Comparison of ENCODE assay signal across 25 mouse cellular contexts in genomic region chr5:144918204-144918603, GRCm38 (mm10). TPM values are rescaled to one million over a fixed set of nuclear protein-coding genes. Genes with fewer than 3 reads are reported as not detected.
DNase-seq lines count a peak whose midpoint lies in the region; ATAC-seq and TF ChIP-seq lines count a peak whose summit lies in the region.
"Had no signal": no experiment of that assay in that cellular context is flagged by ENCODE, and none has a peak within 500 bp of the region (broad histone marks: within the 10 kb centered on the region; RNA-seq: fewer than 3 reads in every experiment).

No protein-coding gene starts in this region.

- H3K4me2 ChIP-seq in lung, embryonic 14.5 days: no peak overlapping the region
- H3K4me2 ChIP-seq in lung, postnatal 0 days (replicated peaks; ENCODE audit: low read depth, low read length): no peak overlapping the region
- no peak overlapping the region for H3K4me2 ChIP-seq in stomach, embryonic 15.5 days
- H3K4me2 ChIP-seq: embryonic facial prominence, embryonic 12.5 days; forebrain, embryonic 13.5 days had no signal

- 66% methylated on average over 8 of the region's 8 CpGs for WGBS in lung, embryonic 14.5 days
- 47% methylated on average over 8 of the region's 8 CpGs for WGBS in lung, postnatal 0 days
- 69% methylated on average over 8 of the region's 8 CpGs for WGBS in stomach, embryonic 15.5 days

- no peaks in the 10 kb centered on the region for H3K27me3 ChIP-seq in lung, embryonic 14.5 days (ENCODE audit: insufficient read depth, low read length)
- H3K27me3 ChIP-seq in lung, postnatal 0 days (replicated peaks; ENCODE audit: insufficient read depth, low read length): no peaks in the 10 kb centered on the region
- H3K27me3 ChIP-seq in stomach, embryonic 15.5 days (replicated peaks): no peaks in the 10 kb centered on the region
- H3K27me3 ChIP-seq: CH12.LX; embryonic facial prominence, embryonic 12.5 days; forebrain, embryonic 13.5 days; Patski had no signal

- peaks cover 8% of the 10 kb centered on the region; the same call in 1 of the 2 replicates for H3K4me1 ChIP-seq in lung, embryonic 14.5 days (ENCODE audit: insufficient read depth)
- peaks cover 19% of the 10 kb centered on the region; the same call in 1 of the 2 replicates for H3K4me1 ChIP-seq in lung, postnatal 0 days (ENCODE audit: insufficient read depth, low read depth, low read length)
- H3K4me1 ChIP-seq in stomach, embryonic 15.5 days: peaks cover 19% of the 10 kb centered on the region

- H3K9ac ChIP-seq in lung, embryonic 14.5 days: no peak overlapping the region
- H3K9ac ChIP-seq in lung, postnatal 0 days (replicated peaks; ENCODE audit: low read depth): no peak overlapping the region
- H3K9ac ChIP-seq in stomach, embryonic 15.5 days: no peak overlapping the region
- H3K9ac ChIP-seq: embryonic facial prominence, embryonic 12.5 days; forebrain, embryonic 13.5 days had no signal

- H3K27ac ChIP-seq in left cerebral cortex, adult 2 months: 0 out of 2 replicates have a peak overlapping the region, but pooled peaks have one; percentile 10
- H3K27ac ChIP-seq in lung, embryonic 14.5 days (ENCODE audit: low read depth): no peak overlapping the region
- no peak overlapping the region for H3K27ac ChIP-seq in lung, postnatal 0 days (ENCODE audit: low read length)
- H3K27ac ChIP-seq in stomach, embryonic 15.5 days: no peak overlapping the region
- H3K27ac ChIP-seq: embryonic facial prominence, embryonic 10.5 days; embryonic facial prominence, embryonic 12.5 days; forebrain, embryonic 13.5 days had no signal

- H3K4me3 ChIP-seq in left cerebral cortex, adult 2 months: no peak overlapping the region
- no peak overlapping the region for H3K4me3 ChIP-seq in lung, embryonic 14.5 days (ENCODE audit: low read depth, low read length)
- no peak overlapping the region for H3K4me3 ChIP-seq in lung, postnatal 0 days (ENCODE audit: low read depth, low read length)
- no peak overlapping the region for H3K4me3 ChIP-seq in stomach, embryonic 15.5 days (replicated peaks)
- H3K4me3 ChIP-seq: embryonic facial prominence, embryonic 10.5 days; embryonic facial prominence, embryonic 12.5 days; forebrain, embryonic 13.5 days had no signal

- no peak for TF ChIP-seq EP300 in lung, postnatal 0 days (IDR thresholded peaks at IDR 0.05)

- no peaks in the 10 kb centered on the region for H3K9me3 ChIP-seq in lung, embryonic 14.5 days (ENCODE audit: low read depth, low read length)
- H3K9me3 ChIP-seq in lung, postnatal 0 days (ENCODE audit: low read length): no peaks in the 10 kb centered on the region
- H3K9me3 ChIP-seq in stomach, embryonic 15.5 days: no peaks in the 10 kb centered on the region
- H3K9me3 ChIP-seq: embryonic facial prominence, embryonic 10.5 days; embryonic facial prominence, embryonic 12.5 days; forebrain, embryonic 13.5 days; G1E had no signal

- ATAC-seq in lung, embryonic 14.5 days (ENCODE audit: insufficient read depth): no peak
- peak; percentile 49 for ATAC-seq in lung, postnatal 0 days
- peak; percentile 16; the same call in 1 of the 2 replicates for ATAC-seq in stomach, embryonic 15.5 days (ENCODE audit: insufficient read depth, low FRiP score, low read depth)
- ATAC-seq: activated CD4-positive, CD25-positive, alpha-beta regulatory T cell, adult 4 months; CD4-positive, CD25-positive, alpha-beta regulatory T cell, adult 4 months; forebrain, embryonic 13.5 days; Patski had no signal

- no peak for TF ChIP-seq CTCF in left cerebral cortex, adult 2 months (IDR thresholded peaks at IDR 0.05)
- TF ChIP-seq CTCF in lung, embryonic 14.5 days (IDR thresholded peaks at IDR 0.05; ENCODE audit: low read depth): no peak
- TF ChIP-seq CTCF in lung, postnatal 0 days (IDR thresholded peaks at IDR 0.05): peak; percentile 13; the same call in 1 of the 2 replicates

- no peak for DNase-seq in left cerebral cortex, adult 2 months (ENCODE audit: extremely low spot score in 1 of 2, low spot score in 2 of 2)
- no peak for DNase-seq in left cerebral cortex, adult 8-10 months (ENCODE audit: low spot score in 2 of 2)
- DNase-seq in lung, embryonic 14.5 days: peak; percentile 15
- no peak for DNase-seq in lung, postnatal 25 days (ENCODE audit: low spot score)
- peak; percentile 21 for DNase-seq in lung, postnatal 0 days (ENCODE audit: low spot score)
- DNase-seq in lung, postnatal 36 days: no peak
- DNase-seq in gastrocnemius, postnatal 10 days: no peak
- DNase-seq: adrenal gland, adult 8-10 months; adrenal gland, postnatal 14 days; adrenal gland, postnatal 36 days; B cell, adult 2 months; cerebellum, adult 11-12 months; cerebellum, adult 2 months; cerebellum, adult 9-10 months; cerebellum, postnatal 10 days; cerebellum, postnatal 25 days had no signal

- intact Hi-C loops in left cerebral cortex, adult 2 months (cut with DNase I): no loop called here

- H3K36me3 ChIP-seq in lung, embryonic 14.5 days (ENCODE audit: insufficient read depth): no peaks in the 10 kb centered on the region
- H3K36me3 ChIP-seq in lung, postnatal 0 days (ENCODE audit: insufficient read depth, low read length): no peaks in the 10 kb centered on the region
- no peaks in the 10 kb centered on the region for H3K36me3 ChIP-seq in stomach, embryonic 15.5 days
- H3K36me3 ChIP-seq: embryonic facial prominence, embryonic 10.5 days; embryonic facial prominence, embryonic 12.5 days; G1E had no signal

RNA-seq across cellular contexts. Expression of gene Smurf1, which starts 47.4 kb away (rescaled TPM):
- 10 to 100 TPM; 35.2 to 40.7 TPM for total RNA-seq in left cerebral cortex, adult 2 months (2021)
- total RNA-seq in left cerebral cortex, adult 8-10 months (2022): 10 to 100 TPM; 32.4 to 38.4 (median 37.2) TPM
- 27.0 and 28.3 TPM in 2 replicates for polyA plus RNA-seq in lung, embryonic 14.5 days (2014; fragmentation: Nextera tagmentation; extraction: Ambion mirVana)
- 12.5 and 13.2 TPM in 2 replicates for polyA plus RNA-seq in lung, postnatal 0 days (2015; fragmentation: Nextera tagmentation; extraction: Ambion mirVana)
- 14.3 and 14.4 TPM in 2 replicates for polyA plus RNA-seq in stomach, embryonic 15.5 days (2015; fragmentation: Nextera tagmentation; extraction: Ambion mirVana)
- 10 to 100 TPM; 15.7 to 20.2 TPM for total RNA-seq in gastrocnemius, postnatal 10 days (2021)

Comparison
In these comparisons a context has a peak if more than half of its experiments do, and no peak if none do; other contexts are left out.
1. DNase-seq: peak in lung, embryonic 14.5 days (single experiment) and lung, postnatal 0 days (single experiment); none in left cerebral cortex, adult 2 months (0 of 2), left cerebral cortex, adult 8-10 months (0 of 2), lung, postnatal 25 days (single experiment), lung, postnatal 36 days (single experiment) and gastrocnemius, postnatal 10 days (single experiment).